20 mouse cellular contexts compared by ENCODE assay signal in genomic region chr14:47023529-47023928, GRCm38 (mm10).
"Had no signal": no experiment of that assay in that cellular context is flagged by ENCODE, and none has a peak within 500 bp of the region (broad histone marks: within the 10 kb centered on the region; RNA-seq: fewer than 3 reads in every experiment).

No protein-coding gene starts in this region.

- H3K27ac ChIP-seq: limb, embryonic 12.5 days; limb, embryonic 15.5 days; liver, embryonic 14.5 days; lung, embryonic 15.5 days; neural tube, embryonic 12.5 days; neural tube, embryonic 15.5 days; stomach, postnatal 0 days had no signal

- DNase-seq: left cerebral cortex, postnatal 4 days; lung, adult 18-20 months; lung, postnatal 10 days; midbrain, embryonic 14.5 days; right cerebral cortex, adult 18-20 months; right cerebral cortex, postnatal 14 days; right cerebral cortex, postnatal 4 days; thymus, adult 2 months; thymus, postnatal 14 days; thymus, postnatal 4 days had no signal

- H3K9ac ChIP-seq: limb, embryonic 12.5 days; limb, embryonic 15.5 days; liver, embryonic 14.5 days; lung, embryonic 15.5 days; neural tube, embryonic 12.5 days; neural tube, embryonic 15.5 days had no signal

- H3K4me3 ChIP-seq: limb, embryonic 12.5 days; limb, embryonic 15.5 days; lung, embryonic 15.5 days; neural tube, embryonic 12.5 days; neural tube, embryonic 15.5 days had no signal

- H3K36me3 ChIP-seq: limb, embryonic 12.5 days; limb, embryonic 15.5 days; lung, embryonic 15.5 days; neural tube, embryonic 12.5 days; neural tube, embryonic 15.5 days had no signal

- H3K9me3 ChIP-seq: limb, embryonic 12.5 days; limb, embryonic 15.5 days; lung, embryonic 15.5 days; neural tube, embryonic 12.5 days; neural tube, embryonic 15.5 days had no signal

- H3K27me3 ChIP-seq: limb, embryonic 12.5 days; limb, embryonic 15.5 days; lung, embryonic 15.5 days; neural tube, embryonic 12.5 days; neural tube, embryonic 15.5 days had no signal

- H3K4me1 ChIP-seq: limb, embryonic 12.5 days; neural tube, embryonic 12.5 days; neural tube, embryonic 15.5 days had no signal

- H3K4me2 ChIP-seq: limb, embryonic 12.5 days; limb, embryonic 15.5 days; liver, embryonic 11.5 days; lung, embryonic 15.5 days; midbrain, embryonic 11.5 days; neural tube, embryonic 12.5 days; neural tube, embryonic 15.5 days had no signal

- ATAC-seq: intestine, postnatal 0 days had no signal
